Mouse (Mus musculus) intestine, embryonic 14.5 days (tissue): ENCODE measurements at regions not wholly inside any gene's neighbourhood (a gene's known extent, or its start where the extent isn't known, plus 50 kb on each side); places are given as distances from the start of the nearest gene placed in this dataset.

Source experiments
- ATAC-seq: fragments of 200-750 bp; cut with Nextera tagmentation; replicated peaks from 2 replicates; pipeline ENCODE4 v1.8.0; 2017; ENCODE audit warnings: low read depth, moderate number of reproducible peaks, moderate TSS enrichment, moderate library complexity; ENCODE audit not compliant: low FRiP score, low TSS enrichment
- DNase-seq: peaks from one replicate; pipeline ENCODE4 v3.0.0-alpha.2; 2018; ENCODE audit warnings: low spot score
- H3K27ac ChIP-seq: fragments of 300-500 bp; sonication (generic); 2 replicates; pipeline ENCODE4 v1.5.1; 2014; ENCODE audit warnings: low read depth, mild to moderate bottlenecking, control low read depth
- H3K27me3 ChIP-seq: fragments of 300-500 bp; sonication (generic); replicated peaks from 2 replicates; pipeline ENCODE4 v1.6.1; 2014; ENCODE audit warnings: low read length, control low read depth; ENCODE audit not compliant: control insufficient read depth, insufficient read depth
- H3K36me3 ChIP-seq: fragments of 300-500 bp; sonication (generic); 2 replicates; pipeline ENCODE4 v1.6.1; 2014; ENCODE audit warnings: low read length, control low read depth; ENCODE audit not compliant: control insufficient read depth, insufficient read depth
- H3K4me1 ChIP-seq: fragments of 300-500 bp; sonication (generic); replicated peaks from 2 replicates; pipeline ENCODE4 v1.6.1; 2014; ENCODE audit warnings: low read length, control low read depth, mixed read lengths; ENCODE audit not compliant: control insufficient read depth, insufficient read depth
- H3K4me2 ChIP-seq: fragments of 300-500 bp; sonication (generic); 2 replicates; pipeline ENCODE4 v1.6.1; 2014; ENCODE audit warnings: low read length
- H3K4me3 ChIP-seq: fragments of 300-500 bp; sonication (generic); 2 replicates; pipeline ENCODE4 v1.5.1; 2014; ENCODE audit warnings: low read depth, low read length, control low read depth, mixed read lengths
- H3K9ac ChIP-seq: fragments of 300-500 bp; sonication (generic); 2 replicates; pipeline ENCODE4 v1.6.1; 2014; ENCODE audit warnings: mild to moderate bottlenecking, low read length
- H3K9me3 ChIP-seq: fragments of 300-500 bp; sonication (generic); 2 replicates; pipeline ENCODE4 v1.6.1; 2016; ENCODE audit warnings: low read length, control low read depth; ENCODE audit not compliant: control insufficient read depth
- WGBS: fragments of 180-500 bp; shearing (Covaris S2); extraction: QIAGEN DNeasy Blood & Tissue Kit; methylation state at CpG from one replicate; pipeline ENCODE4 v1.1.7; 2014; 5-methylcytosine and 5-hydroxymethylcytosine counted together

GRCm38 (mm10) chr6:99967465-99967864 lies 241.3 kb upstream of the Prok2 start:
- no peaks in the 10 kb centered on the region for H3K36me3 ChIP-seq
- no peak overlapping the region for H3K4me3 ChIP-seq
- H3K27ac ChIP-seq, result no peak overlapping the region
- ATAC-seq (no peak), DNase-seq (no peak)
- H3K9me3 ChIP-seq, result no peaks in the 10 kb centered on the region; the same call in 1 of the 2 replicates
- no peak overlapping the region for H3K4me2 ChIP-seq
- no peak overlapping the region for H3K9ac ChIP-seq
- WGBS, result 83% methylated on average over 6 of the region's 6 CpGs
- H3K4me1 ChIP-seq, result 0 out of 2 replicates have a peak, but pooled peaks cover 4% of the 10 kb centered on the region
- H3K27me3 ChIP-seq, result no peaks in the 10 kb centered on the region

- ATAC-seq (no peak), DNase-seq (no peak)
- peaks cover 11% of the 10 kb centered on the region; the same call in 1 of the 2 replicates for H3K4me1 ChIP-seq
- no peak overlapping the region for H3K27ac ChIP-seq
- H3K9me3 ChIP-seq, result no peaks in the 10 kb centered on the region; the same call in 1 of the 2 replicates
- no peaks in the 10 kb centered on the region for H3K27me3 ChIP-seq
- H3K9ac ChIP-seq, result no peak overlapping the region
- no peaks in the 10 kb centered on the region for H3K36me3 ChIP-seq
- H3K4me2 ChIP-seq, result no peak overlapping the region
- WGBS, result 87% methylated on average over 3 of the region's 3 CpGs
- H3K4me3 ChIP-seq, result no peak overlapping the region
Measured at GRCm38 (mm10) chr6:99964540-99964939, 238.3 kb upstream of the Prok2 start.

- no peak overlapping the region for H3K27ac ChIP-seq
- no peaks in the 10 kb centered on the region; the same call in 1 of the 2 replicates for H3K9me3 ChIP-seq
- no peak overlapping the region for H3K4me2 ChIP-seq
- peaks cover 11% of the 10 kb centered on the region; the same call in 1 of the 2 replicates for H3K4me1 ChIP-seq
- no peaks in the 10 kb centered on the region for H3K36me3 ChIP-seq
- no peak overlapping the region for H3K4me3 ChIP-seq
- DNase-seq (no peak), ATAC-seq (no peak)
- H3K9ac ChIP-seq, result no peak overlapping the region
- no peaks in the 10 kb centered on the region for H3K27me3 ChIP-seq
- WGBS, result 86% methylated on average over 4 of the region's 4 CpGs
Measured at GRCm38 (mm10) chr6:99964007-99964406, 237.8 kb upstream of the Prok2 start.

- Histone ChIP-seq H3K27me3 (no peaks in the 10 kb centered on the region), H3K4me1 (peaks cover 7% of the 10 kb centered on the region; the same call in 1 of the 2 replicates), H3K9me3 (no peaks in the 10 kb centered on the region), H3K9ac (no peak overlapping the region), H3K4me2 (no peak overlapping the region), H3K27ac (no peak overlapping the region), H3K4me3 (no peak overlapping the region), H3K36me3 (no peaks in the 10 kb centered on the region)
- DNase-seq (no peak), ATAC-seq (no peak)
- 34% methylated on average over 4 of the region's 4 CpGs for WGBS
Measured at GRCm38 (mm10) chr6:99959371-99959770, 233.2 kb upstream of the Prok2 start.

GRCm38 (mm10) chr6:99954832-99955830 lies 228.9 kb upstream of the Prok2 start:
- Histone ChIP-seq H3K27me3 (no peaks in the 10 kb centered on the region), H3K9ac (no peak overlapping the region), H3K27ac (no peak overlapping the region), H3K4me1 (0 out of 2 replicates have a peak, but pooled peaks cover 4% of the 10 kb centered on the region), H3K4me3 (no peak overlapping the region), H3K4me2 (no peak overlapping the region), H3K36me3 (no peaks in the 10 kb centered on the region), H3K9me3 (no peaks in the 10 kb centered on the region)
- WGBS, result 81% methylated on average over 22 of the region's 22 CpGs
- ATAC-seq, result no peak
- no peak for DNase-seq

GRCm38 (mm10) chr6:99953980-99954776 lies 228.0 kb upstream of the Prok2 start:
- Histone ChIP-seq H3K9ac (no peak overlapping the region), H3K4me1 (no peaks in the 10 kb centered on the region), H3K4me3 (no peak overlapping the region), H3K36me3 (no peaks in the 10 kb centered on the region), H3K27me3 (no peaks in the 10 kb centered on the region), H3K4me2 (no peak overlapping the region), H3K27ac (no peak overlapping the region), H3K9me3 (no peaks in the 10 kb centered on the region)
- 79% methylated on average over 11 of the region's 11 CpGs for WGBS
- ATAC-seq (no peak), DNase-seq (no peak)

GRCm38 (mm10) chr6:99950811-99951210 lies 224.6 kb upstream of the Prok2 start:
- no peaks in the 10 kb centered on the region for H3K36me3 ChIP-seq
- H3K27me3 ChIP-seq, result no peaks in the 10 kb centered on the region
- no peak overlapping the region for H3K4me3 ChIP-seq
- H3K9ac ChIP-seq, result no peak overlapping the region
- no peaks in the 10 kb centered on the region for H3K9me3 ChIP-seq
- 89% methylated on average over 8 of the region's 8 CpGs for WGBS
- ATAC-seq (no peak), DNase-seq (no peak)
- no peak overlapping the region for H3K4me2 ChIP-seq
- H3K4me1 ChIP-seq, result no peaks in the 10 kb centered on the region
- H3K27ac ChIP-seq, result no peak overlapping the region

- Histone ChIP-seq H3K27ac (no peak overlapping the region), H3K4me1 (no peaks in the 10 kb centered on the region), H3K36me3 (no peaks in the 10 kb centered on the region), H3K9ac (no peak overlapping the region), H3K4me2 (no peak overlapping the region), H3K9me3 (no peaks in the 10 kb centered on the region), H3K4me3 (no peak overlapping the region), H3K27me3 (no peaks in the 10 kb centered on the region)
- ATAC-seq (no peak), DNase-seq (no peak)
- WGBS, result 43% methylated on average over 2 of the region's 2 CpGs
Measured at GRCm38 (mm10) chr6:99946917-99947316, 220.7 kb upstream of the Prok2 start.
